Mouse (Mus musculus) monocyte, adult 2 months (primary cell): ENCODE results near the gene Kirrel3.

ENCODE experiments used
- DNase-seq, 2 experiments: peaks; one replicate each; pipeline ENCODE4 v3.0.0; 2022; ENCODE audit warnings: low spot score in 2 of 2, low read depth in 1 of 2

The Kirrel3 gene

GRCm38 (mm10) chr9:34818325-34818976 lies 332.8 kb downstream of the Kirrel3 start:
- DNase-seq = no peak

- DNase-seq = no peak
Measured at GRCm38 (mm10) chr9:34824358-34825088, 338.8 kb downstream of the Kirrel3 start.

- DNase-seq = no peak
Measured at GRCm38 (mm10) chr9:34825089-34825400, 339.4 kb downstream of the Kirrel3 start.

- DNase-seq = no peak
Measured at GRCm38 (mm10) chr9:34825402-34826008, 339.8 kb downstream of the Kirrel3 start.

- no peak for DNase-seq
Measured at GRCm38 (mm10) chr9:34830696-34831095, 345.0 kb downstream of the Kirrel3 start.

GRCm38 (mm10) chr9:34836801-34837200 lies 351.1 kb downstream of the Kirrel3 start:
- no peak for DNase-seq

GRCm38 (mm10) chr9:34837700-34838462 lies 352.2 kb downstream of the Kirrel3 start:
- no peak for DNase-seq

- DNase-seq = no peak
Measured at GRCm38 (mm10) chr9:34843275-34843965, 357.7 kb downstream of the Kirrel3 start.

- DNase-seq = no peak
Measured at GRCm38 (mm10) chr9:34846440-34846839, 360.7 kb downstream of the Kirrel3 start.

- no peak for DNase-seq
Measured at GRCm38 (mm10) chr9:34847664-34848063, 362.0 kb downstream of the Kirrel3 start.

GRCm38 (mm10) chr9:34851136-34851535 lies 365.4 kb downstream of the Kirrel3 start:
- no peak for DNase-seq

- DNase-seq = no peak
Measured at GRCm38 (mm10) chr9:34857575-34857974, 371.9 kb downstream of the Kirrel3 start.

GRCm38 (mm10) chr9:34858071-34858470 lies 372.4 kb downstream of the Kirrel3 start:
- DNase-seq = no peak

- DNase-seq = no peak
Measured at GRCm38 (mm10) chr9:34860934-34861333, 375.2 kb downstream of the Kirrel3 start.

- DNase-seq = no peak
Measured at GRCm38 (mm10) chr9:34861775-34862174, 376.1 kb downstream of the Kirrel3 start.

GRCm38 (mm10) chr9:34865606-34866005 lies 379.9 kb downstream of the Kirrel3 start:
- DNase-seq = no peak

- DNase-seq = no peak
Measured at GRCm38 (mm10) chr9:34871316-34871966, 385.7 kb downstream of the Kirrel3 start.

GRCm38 (mm10) chr9:34875238-34875637 lies 389.5 kb downstream of the Kirrel3 start:
- no peak for DNase-seq

GRCm38 (mm10) chr9:34877186-34877585 lies 391.5 kb downstream of the Kirrel3 start:
- no peak for DNase-seq

- DNase-seq = no peak
Measured at GRCm38 (mm10) chr9:34877799-34878198, 392.1 kb downstream of the Kirrel3 start.

- no peak for DNase-seq
Measured at GRCm38 (mm10) chr9:34881750-34882149, 396.1 kb downstream of the Kirrel3 start.
